Mouse (Mus musculus): ENCODE measurements around the gene Nop58. TPM values are rescaled to one million over a fixed set of nuclear protein-coding genes. Genes with fewer than 3 reads are reported as not detected.

The Nop58 gene
- polyA plus RNA-seq, 1 experiment from 2014 or later: 182 TPM

DNA sequence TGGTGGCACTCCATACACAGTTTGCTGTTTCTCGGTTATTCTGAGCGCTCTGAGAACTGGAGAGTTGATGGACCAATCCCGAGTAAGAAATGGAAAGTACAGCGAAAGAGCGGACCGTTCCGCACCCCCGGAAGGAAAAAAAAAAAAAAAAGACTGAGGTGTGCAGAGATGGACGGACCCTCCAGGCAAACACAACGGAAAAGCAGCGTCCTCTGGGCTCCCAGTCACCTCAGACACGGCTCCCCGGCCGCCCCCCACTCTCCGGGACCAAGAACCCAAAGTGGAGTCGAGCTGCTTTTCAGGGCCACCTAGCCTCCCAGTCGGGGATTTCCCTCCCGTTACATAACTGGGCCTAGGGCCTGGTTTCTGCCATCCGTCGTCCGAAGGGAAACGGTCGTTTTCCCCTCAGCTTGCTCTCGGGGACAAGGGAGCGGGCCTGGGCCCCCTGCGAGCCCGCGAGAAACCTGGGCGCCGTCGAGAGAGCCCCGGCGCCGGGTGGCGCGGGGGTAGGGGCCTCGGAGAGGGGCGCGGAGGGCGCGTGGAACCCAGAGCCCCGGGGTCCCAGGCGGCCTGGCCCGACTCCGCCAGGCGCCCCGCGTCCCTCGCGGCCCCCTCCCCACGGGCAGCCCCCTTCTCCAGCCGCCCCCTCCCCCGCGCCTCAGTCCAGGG lies 14.7 kb upstream of the Nop58 start:
- under 1% methylated on average over 54 of the region's 54 CpGs for WGBS
- peak overlapping the region; percentile 99 for H3K9ac ChIP-seq (replicated peaks)
- no peak for ATAC-seq
- peak overlapping the region; percentile 100 for H3K4me3 ChIP-seq (replicated peaks)
- no peaks in the 10 kb centered on the region for H3K27me3 ChIP-seq
- peaks cover 25% of the 10 kb centered on the region for H3K4me1 ChIP-seq (replicated peaks)
- H3K27ac ChIP-seq: peak overlapping the region; percentile 94
- H3K36me3 ChIP-seq: no peaks in the 10 kb centered on the region; the same call in 1 of the 2 replicates
- H3K9me3 ChIP-seq: no peaks in the 10 kb centered on the region
- H3K4me2 ChIP-seq (replicated peaks): peak overlapping the region; percentile 91

GRCm38 (mm10) chr1:59670641-59671168 lies 14.1 kb upstream of the Nop58 start, which contains the start of gene Sumo1:
Gene Sumo1 (minus strand): TSS chr1:59670834.
- peak within 1 kb of the TSS; percentile 99 for H3K9ac ChIP-seq (replicated peaks)
- peak within 1 kb of the TSS; percentile 91 for H3K4me2 ChIP-seq (replicated peaks)
- H3K4me1 ChIP-seq (replicated peaks): peaks cover 22% of the 10 kb centered on the region
- ATAC-seq: peak; percentile 98
- no peaks in the 10 kb centered on the region for H3K9me3 ChIP-seq
- under 1% methylated on average over 36 of the region's 36 CpGs for WGBS
- H3K27me3 ChIP-seq: no peaks in the 10 kb centered on the region
- H3K4me3 ChIP-seq (replicated peaks): peak within 1 kb of the TSS; percentile 100
- peak within 1 kb of the TSS; percentile 94 for H3K27ac ChIP-seq
- H3K36me3 ChIP-seq: no peaks in the 10 kb centered on the region; the same call in 1 of the 2 replicates

GRCm38 (mm10) chr1:59673661-59674060 lies 11.1 kb upstream of the Nop58 start:
- Histone ChIP-seq H3K4me3 (replicated peaks) (no peak overlapping the region), H3K27ac (no peak overlapping the region), H3K4me1 (replicated peaks) (peaks cover 17% of the 10 kb centered on the region), H3K9me3 (no peaks in the 10 kb centered on the region), H3K36me3 (no peaks in the 10 kb centered on the region; the same call in 1 of the 2 replicates), H3K27me3 (no peaks in the 10 kb centered on the region), H3K9ac (replicated peaks) (no peak overlapping the region), H3K4me2 (replicated peaks) (no peak overlapping the region)
- WGBS: 96% methylated on average over 2 of the region's 2 CpGs
- ATAC-seq: no peak

GRCm38 (mm10) chr1:59683926-59684818 lies 599 bp upstream of the Nop58 start:
- Histone ChIP-seq H3K4me2 (replicated peaks) (peak overlapping the region; percentile 75), H3K36me3 (no peaks in the 10 kb centered on the region), H3K27me3 (peaks cover 17% of the 10 kb centered on the region), H3K4me1 (replicated peaks) (peaks cover 23% of the 10 kb centered on the region), H3K9me3 (no peaks in the 10 kb centered on the region), H3K9ac (replicated peaks) (peak overlapping the region; percentile 63), H3K4me3 (replicated peaks) (peak overlapping the region; percentile 92), H3K27ac (no peak overlapping the region)
- WGBS: 10% methylated on average over 11 of the region's 11 CpGs
- no peak; the same call in 1 of the 2 replicates for ATAC-seq

- H3K4me3 ChIP-seq (replicated peaks): no peak overlapping the region
- no peak overlapping the region for H3K27ac ChIP-seq
- no peak for ATAC-seq
- no peak overlapping the region for H3K9ac ChIP-seq (replicated peaks)
- no peak overlapping the region for H3K4me2 ChIP-seq (replicated peaks)
- H3K36me3 ChIP-seq: peaks cover 16% of the 10 kb centered on the region
- H3K9me3 ChIP-seq: no peaks in the 10 kb centered on the region
- peaks cover 23% of the 10 kb centered on the region for H3K4me1 ChIP-seq (replicated peaks)
- H3K27me3 ChIP-seq: peaks cover 9% of the 10 kb centered on the region
- WGBS: 88% methylated on average over 1 of the region's 1 CpGs
Measured at GRCm38 (mm10) chr1:59687493-59687892, 2.7 kb downstream of the Nop58 start.

- H3K4me1 ChIP-seq (replicated peaks): peaks cover 19% of the 10 kb centered on the region
- no peak overlapping the region for H3K4me2 ChIP-seq (replicated peaks)
- H3K27ac ChIP-seq: no peak overlapping the region
- H3K9ac ChIP-seq (replicated peaks): no peak overlapping the region
- no peaks in the 10 kb centered on the region for H3K9me3 ChIP-seq
- H3K36me3 ChIP-seq: peaks cover 35% of the 10 kb centered on the region
- WGBS: 86% methylated on average over 5 of the region's 5 CpGs
- H3K27me3 ChIP-seq: no peaks in the 10 kb centered on the region
- no peak overlapping the region for H3K4me3 ChIP-seq (replicated peaks)
- no peak for ATAC-seq
Measured at GRCm38 (mm10) chr1:59690467-59690866, 5.7 kb downstream of the Nop58 start.

DNA sequence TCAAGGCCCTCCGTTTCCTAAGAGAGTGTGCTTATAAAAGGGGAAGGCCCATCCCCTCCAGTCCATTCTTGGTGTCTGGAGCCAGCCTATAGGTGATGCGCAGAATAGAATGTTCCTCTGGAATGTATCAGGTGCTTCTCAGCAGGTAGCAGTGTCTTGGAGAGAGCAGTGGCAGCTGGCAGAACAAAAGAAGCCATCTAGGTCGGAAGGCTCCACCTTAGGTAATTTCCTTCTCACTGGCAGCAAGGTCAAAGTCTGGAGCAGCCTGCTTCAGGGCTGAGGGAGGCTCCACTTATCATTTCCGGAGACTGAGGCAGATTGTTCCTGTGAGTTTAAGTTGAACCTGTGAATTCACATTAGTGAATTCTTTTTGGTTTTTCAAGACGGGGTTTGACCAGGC lies 13.0 kb downstream of the Nop58 start:
- Histone ChIP-seq H3K36me3 (peaks cover 72% of the 10 kb centered on the region), H3K9ac (replicated peaks) (no peak overlapping the region), H3K4me3 (replicated peaks) (no peak overlapping the region), H3K9me3 (no peaks in the 10 kb centered on the region), H3K27ac (no peak overlapping the region), H3K4me2 (replicated peaks) (no peak overlapping the region), H3K27me3 (no peaks in the 10 kb centered on the region), H3K4me1 (replicated peaks) (no peaks in the 10 kb centered on the region)
- ATAC-seq: no peak
- WGBS: 88% methylated on average over 5 of the region's 5 CpGs

DNA sequence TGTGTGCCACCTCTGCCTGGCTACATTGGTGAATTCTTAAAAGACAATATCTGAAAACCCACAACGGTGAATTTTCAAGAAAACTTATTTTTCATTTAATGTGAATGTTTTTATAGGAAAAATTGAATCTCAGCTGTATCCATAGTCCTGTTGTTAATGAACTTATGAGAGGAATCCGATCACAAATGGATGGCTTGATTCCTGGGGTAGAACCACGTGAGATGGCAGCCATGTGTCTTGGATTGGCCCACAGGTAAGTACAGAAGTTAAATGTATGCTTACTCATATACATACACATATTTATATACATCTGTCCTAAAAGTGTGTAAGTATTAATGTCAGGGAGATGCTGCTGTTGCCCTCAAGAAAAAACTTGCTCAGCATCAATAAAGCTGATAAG lies 13.4 kb downstream of the Nop58 start:
- no peaks in the 10 kb centered on the region for H3K4me1 ChIP-seq (replicated peaks)
- H3K27me3 ChIP-seq: no peaks in the 10 kb centered on the region
- no peak for ATAC-seq
- no peak overlapping the region for H3K9ac ChIP-seq (replicated peaks)
- H3K9me3 ChIP-seq: no peaks in the 10 kb centered on the region
- H3K36me3 ChIP-seq: peaks cover 68% of the 10 kb centered on the region
- H3K4me2 ChIP-seq (replicated peaks): no peak overlapping the region
- 97% methylated on average over 3 of the region's 3 CpGs for WGBS
- H3K4me3 ChIP-seq (replicated peaks): no peak overlapping the region
- H3K27ac ChIP-seq: no peak overlapping the region

GRCm38 (mm10) chr1:59701766-59702165 lies 17.0 kb downstream of the Nop58 start:
- 97% methylated on average over 1 of the region's 1 CpGs for WGBS
- Histone ChIP-seq H3K4me3 (replicated peaks) (no peak overlapping the region), H3K27ac (no peak overlapping the region), H3K36me3 (peaks cover 74% of the 10 kb centered on the region), H3K4me1 (replicated peaks) (no peaks in the 10 kb centered on the region), H3K9ac (replicated peaks) (no peak overlapping the region), H3K9me3 (no peaks in the 10 kb centered on the region), H3K27me3 (no peaks in the 10 kb centered on the region), H3K4me2 (replicated peaks) (no peak overlapping the region)
- no peak for ATAC-seq

DNA sequence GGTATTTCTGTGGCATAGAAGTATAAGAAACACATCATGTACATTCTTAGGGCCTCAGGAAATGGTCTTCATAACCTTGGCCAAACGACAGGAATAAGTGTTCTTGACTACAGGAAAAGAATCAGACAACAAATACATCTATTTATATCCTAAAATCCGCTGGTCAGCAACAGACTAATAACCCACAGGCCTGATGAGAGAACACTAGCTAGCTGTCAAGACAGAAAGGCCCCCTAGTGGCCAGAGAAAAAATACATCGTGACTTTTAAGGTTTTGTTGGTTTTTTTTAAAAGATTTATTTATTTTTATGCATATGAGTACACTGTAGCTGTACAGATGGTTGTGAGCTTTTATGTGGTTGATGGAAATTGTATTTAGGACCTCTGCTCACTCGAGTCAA lies 35.1 kb downstream of the Nop58 start:
- H3K4me1 ChIP-seq (replicated peaks): no peaks in the 10 kb centered on the region
- H3K36me3 ChIP-seq: peaks cover 35% of the 10 kb centered on the region
- H3K4me2 ChIP-seq (replicated peaks): no peak overlapping the region
- no peaks in the 10 kb centered on the region for H3K9me3 ChIP-seq
- H3K4me3 ChIP-seq (replicated peaks): no peak overlapping the region
- ATAC-seq: no peak
- no peak overlapping the region for H3K27ac ChIP-seq
- H3K9ac ChIP-seq (replicated peaks): no peak overlapping the region
- WGBS: 60% methylated on average over 4 of the region's 4 CpGs
- H3K27me3 ChIP-seq: no peaks in the 10 kb centered on the region

DNA sequence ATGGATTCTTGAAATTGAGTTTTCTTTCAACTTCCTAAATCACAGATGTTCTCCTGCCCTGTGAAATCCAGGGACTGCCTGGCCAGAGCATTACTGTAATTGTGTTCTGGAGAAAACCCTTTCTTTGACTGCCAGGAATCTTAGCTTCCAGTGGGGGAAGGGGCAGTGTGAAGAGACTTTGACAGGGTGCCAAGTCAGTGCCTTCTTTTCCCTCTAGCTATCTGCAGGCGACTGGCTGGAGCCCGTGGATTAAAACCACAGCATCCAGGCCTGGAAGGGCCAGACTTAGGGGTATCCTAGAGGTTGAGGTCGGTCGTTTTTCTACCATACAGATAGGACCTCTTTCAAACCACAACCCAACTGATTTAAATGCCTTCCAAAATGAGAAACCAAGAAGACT lies 40.9 kb downstream of the Nop58 start:
- no peak overlapping the region for H3K4me2 ChIP-seq (replicated peaks)
- no peaks in the 10 kb centered on the region for H3K9me3 ChIP-seq
- H3K4me1 ChIP-seq (replicated peaks): no peaks in the 10 kb centered on the region
- H3K27ac ChIP-seq: no peak overlapping the region
- H3K36me3 ChIP-seq: peaks cover 10% of the 10 kb centered on the region
- no peak for ATAC-seq
- H3K9ac ChIP-seq (replicated peaks): no peak overlapping the region
- H3K27me3 ChIP-seq: no peaks in the 10 kb centered on the region
- no peak overlapping the region for H3K4me3 ChIP-seq (replicated peaks)
- 76% methylated on average over 4 of the region's 4 CpGs for WGBS

GRCm38 (mm10) chr1:59730106-59730505 lies 45.3 kb downstream of the Nop58 start:
- no peaks in the 10 kb centered on the region for H3K4me1 ChIP-seq (replicated peaks)
- H3K9me3 ChIP-seq: no peaks in the 10 kb centered on the region
- H3K36me3 ChIP-seq: no peaks in the 10 kb centered on the region
- no peak overlapping the region for H3K9ac ChIP-seq (replicated peaks)
- no peak overlapping the region for H3K4me3 ChIP-seq (replicated peaks)
- ATAC-seq: no peak
- no peak overlapping the region for H3K27ac ChIP-seq
- H3K27me3 ChIP-seq: no peaks in the 10 kb centered on the region
- 82% methylated on average over 8 of the region's 8 CpGs for WGBS
- H3K4me2 ChIP-seq (replicated peaks): no peak overlapping the region
